Mouse (Mus musculus) spleen, adult 2 months (tissue): ENCODE measurements around the gene Fermt2.

Experiments used
- CTCF ChIP-seq: fragments of 200-500 bp; IDR thresholded peaks from 2 replicates; pipeline ENCODE4 v1.5.1; 2011; ENCODE audit warnings: mild to moderate bottlenecking, inconsistent platforms; ENCODE audit not compliant: insufficient read depth, insufficient read length, insufficient replicate concordance; ENCODE audit errors: extremely low read depth
- POLR2A ChIP-seq: fragments of 200-500 bp; IDR thresholded peaks from 2 replicates; pipeline ENCODE4 v1.6.1; 2011; ENCODE audit warnings: low read depth, low read length, inconsistent platforms

DNA sequence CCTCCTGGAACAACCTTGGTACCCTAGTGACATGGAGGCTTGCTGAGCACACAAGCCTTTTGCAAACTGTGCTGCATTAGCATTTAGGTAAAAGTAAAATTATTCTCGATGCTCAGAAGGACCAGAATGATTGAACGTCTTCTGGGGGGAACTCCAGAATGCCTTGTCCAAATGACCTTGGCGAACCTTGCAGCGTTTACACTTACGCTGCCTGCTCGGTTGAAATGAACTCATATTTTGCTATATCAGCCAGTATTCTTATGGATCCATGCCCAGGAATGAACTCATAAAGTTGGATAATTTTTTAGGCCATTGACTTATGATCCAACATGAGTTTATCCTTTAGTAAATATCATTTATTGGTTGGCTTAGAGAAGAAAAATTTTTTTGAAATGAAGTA lies 24.4 kb upstream of the Fermt2 start:
- no peak for TF ChIP-seq CTCF
- no peak for TF ChIP-seq POLR2A
